ENCODE assay signal across 12 mouse cellular contexts in the genomic region with DNA sequence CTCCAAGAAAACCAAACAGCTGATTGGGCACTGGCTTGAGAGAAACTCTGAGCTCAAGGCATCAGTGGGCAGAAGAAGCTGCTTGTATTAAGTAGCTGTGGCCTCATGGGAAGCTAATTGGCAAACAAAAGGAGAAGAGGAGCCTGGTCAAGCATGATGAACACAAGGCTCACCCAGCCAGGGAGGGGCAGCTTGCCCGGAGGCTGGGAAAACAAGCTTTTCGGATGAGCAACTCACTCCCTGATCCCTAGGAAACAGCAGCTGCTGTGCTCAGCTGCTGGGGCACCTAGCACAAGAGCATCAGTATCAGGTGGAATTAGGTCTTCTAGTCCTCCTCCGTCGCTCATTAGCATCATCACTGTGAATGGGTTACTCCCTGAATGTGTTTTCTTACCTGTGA.
A peak's percentile ranks its signal among the peaks of the same experiment; 100 is the strongest.
DNase-seq lines count a peak whose midpoint lies in the region; ATAC-seq lines count a peak whose summit lies in the region.
"Had no signal": no experiment of that assay in that cellular context is flagged by ENCODE, and none has a peak within 500 bp of the region (broad histone marks: within the 10 kb centered on the region; RNA-seq: fewer than 3 reads in every experiment).

No protein-coding gene starts in this region.

- ATAC-seq in midbrain, embryonic 13.5 days, result 0 out of 2 replicates have a peak, but pooled peaks have one; percentile 20
- no peak for ATAC-seq in midbrain, embryonic 15.5 days (replicated peaks)
- ATAC-seq in kidney, embryonic 14.5 days (ENCODE audit: low FRiP score, low TSS enrichment), result peak; percentile 92
- ATAC-seq: inflammation-experienced regulatory T-cells, adult 6 months had no signal

- H3K9me3 ChIP-seq in midbrain, embryonic 13.5 days, result no peaks in the 10 kb centered on the region
- H3K9me3 ChIP-seq in midbrain, embryonic 15.5 days, result no peaks in the 10 kb centered on the region
- no peaks in the 10 kb centered on the region for H3K9me3 ChIP-seq in kidney, embryonic 14.5 days (ENCODE audit: control insufficient read depth, low read length)
- H3K9me3 ChIP-seq: lung, embryonic 15.5 days had no signal

- H3K27me3 ChIP-seq in midbrain, embryonic 13.5 days, result no peaks in the 10 kb centered on the region
- H3K27me3 ChIP-seq in midbrain, embryonic 15.5 days (replicated peaks), result no peaks in the 10 kb centered on the region
- H3K27me3 ChIP-seq in kidney, embryonic 14.5 days (ENCODE audit: control insufficient read depth, insufficient read depth, low read length), result no peaks in the 10 kb centered on the region
- H3K27me3 ChIP-seq: lung, embryonic 15.5 days had no signal

- H3K27ac ChIP-seq in midbrain, embryonic 13.5 days, result no peak overlapping the region
- H3K27ac ChIP-seq in midbrain, embryonic 15.5 days, result no peak overlapping the region
- H3K27ac ChIP-seq in kidney, embryonic 14.5 days (ENCODE audit: low read depth, low read length), result no peak overlapping the region
- H3K27ac ChIP-seq: lung, embryonic 15.5 days had no signal

- H3K9ac ChIP-seq in midbrain, embryonic 13.5 days (replicated peaks), result no peak overlapping the region
- H3K9ac ChIP-seq in midbrain, embryonic 15.5 days, result no peak overlapping the region
- no peak overlapping the region for H3K9ac ChIP-seq in kidney, embryonic 14.5 days (ENCODE audit: low read depth, low read length)
- H3K9ac ChIP-seq: lung, embryonic 15.5 days had no signal

- no peak overlapping the region for H3K4me2 ChIP-seq in midbrain, embryonic 13.5 days (replicated peaks)
- H3K4me2 ChIP-seq in midbrain, embryonic 15.5 days, result no peak overlapping the region
- no peak overlapping the region for H3K4me2 ChIP-seq in kidney, embryonic 14.5 days (replicated peaks; ENCODE audit: low read depth, low read length)
- H3K4me2 ChIP-seq: lung, embryonic 15.5 days had no signal

- H3K36me3 ChIP-seq in midbrain, embryonic 13.5 days, result no peaks in the 10 kb centered on the region
- H3K36me3 ChIP-seq in midbrain, embryonic 15.5 days (replicated peaks), result no peaks in the 10 kb centered on the region
- no peaks in the 10 kb centered on the region for H3K36me3 ChIP-seq in kidney, embryonic 14.5 days (ENCODE audit: control insufficient read depth, insufficient read depth, low read length)
- H3K36me3 ChIP-seq: lung, embryonic 15.5 days had no signal

- 37% methylated on average over 4 of the region's 4 CpGs for WGBS in midbrain, embryonic 13.5 days
- WGBS in midbrain, embryonic 15.5 days, result 42% methylated on average over 4 of the region's 4 CpGs
- WGBS in kidney, embryonic 14.5 days, result 21% methylated on average over 4 of the region's 4 CpGs

- peak; percentile 10 for DNase-seq in embryo, embryonic 10.5 days (ENCODE audit: low spot score)
- no peak for DNase-seq in embryo, embryonic 9.5 days (ENCODE audit: extremely low spot score)
- DNase-seq in retina, embryonic 14.5 days (ENCODE audit: low spot score), result peak; percentile 84
- DNase-seq in adrenal gland, postnatal 4 days (ENCODE audit: low spot score in 2 of 2), result no peak
- no peak for DNase-seq in thymus, adult 18-20 months
- DNase-seq: adrenal gland, postnatal 14 days; right cerebral cortex, postnatal 14 days had no signal

- H3K4me1 ChIP-seq in midbrain, embryonic 13.5 days (replicated peaks), result peaks cover 36% of the 10 kb centered on the region
- H3K4me1 ChIP-seq in midbrain, embryonic 15.5 days, result peaks cover 11% of the 10 kb centered on the region
- no peaks in the 10 kb centered on the region for H3K4me1 ChIP-seq in kidney, embryonic 14.5 days (ENCODE audit: control insufficient read depth, insufficient read depth, low read length)
- H3K4me1 ChIP-seq: lung, embryonic 15.5 days had no signal

- no peak overlapping the region for H3K4me3 ChIP-seq in midbrain, embryonic 13.5 days (replicated peaks)
- no peak overlapping the region for H3K4me3 ChIP-seq in midbrain, embryonic 15.5 days
- H3K4me3 ChIP-seq in kidney, embryonic 14.5 days (ENCODE audit: low read length), result no peak overlapping the region
- H3K4me3 ChIP-seq: lung, embryonic 15.5 days had no signal

Comparison
In these comparisons a context has a peak if more than half of its experiments do, and no peak if none do; other contexts are left out.
1. DNase-seq: peak in embryo, embryonic 10.5 days (single experiment) and retina, embryonic 14.5 days (single experiment); none in embryo, embryonic 9.5 days (single experiment), adrenal gland, postnatal 4 days (0 of 2) and thymus, adult 18-20 months (0 of 2).